Mouse (Mus musculus): ENCODE measurements around the gene Gm266. TPM values are rescaled to one million over a fixed set of nuclear protein-coding genes. Genes with fewer than 3 reads are reported as not detected.
A peak's percentile ranks its signal among the peaks of the same experiment; 100 is the strongest.

Gene Gm266
- polyA plus RNA-seq, 1 experiment from 2014 or later, result not detected

GRCm38 (mm10) chr12:111485046-111485651 lies 474 bp downstream of the Gm266 start:
- no peaks in the 10 kb centered on the region for H3K79me2 ChIP-seq (ENCODE audit: inconsistent target)
- H3K4me3 ChIP-seq (ENCODE audit: inconsistent target), result no peak overlapping the region
- H3K36me3 ChIP-seq (ENCODE audit: inconsistent target), result no peaks in the 10 kb centered on the region
- WGBS (ENCODE audit: missing documents), result 5% methylated on average over 59 of the region's 63 CpGs
- no peak overlapping the region for H3K27ac ChIP-seq

- no peaks in the 10 kb centered on the region for H3K79me2 ChIP-seq (ENCODE audit: inconsistent target)
- no peak overlapping the region for H3K4me3 ChIP-seq (ENCODE audit: inconsistent target)
- WGBS (ENCODE audit: missing documents), result 100% methylated on average over 2 of the region's 2 CpGs
- H3K36me3 ChIP-seq (ENCODE audit: inconsistent target), result no peaks in the 10 kb centered on the region
- H3K27ac ChIP-seq, result no peak overlapping the region
Measured at GRCm38 (mm10) chr12:111479917-111480316, 5.7 kb downstream of the Gm266 start.

GRCm38 (mm10) chr12:111478924-111479323 lies 6.7 kb downstream of the Gm266 start:
- 70% methylated on average over 5 of the region's 5 CpGs for WGBS (ENCODE audit: missing documents)
- H3K36me3 ChIP-seq (ENCODE audit: inconsistent target), result no peaks in the 10 kb centered on the region
- no peak overlapping the region for H3K4me3 ChIP-seq (ENCODE audit: inconsistent target)
- H3K79me2 ChIP-seq (ENCODE audit: inconsistent target), result no peaks in the 10 kb centered on the region
- no peak overlapping the region for H3K27ac ChIP-seq

- no peak overlapping the region for H3K4me3 ChIP-seq (ENCODE audit: inconsistent target)
- no peaks in the 10 kb centered on the region for H3K36me3 ChIP-seq (ENCODE audit: inconsistent target)
- H3K79me2 ChIP-seq (ENCODE audit: inconsistent target), result no peaks in the 10 kb centered on the region
- H3K27ac ChIP-seq, result no peak overlapping the region
- 76% methylated on average over 8 of the region's 8 CpGs for WGBS (ENCODE audit: missing documents)
Measured at GRCm38 (mm10) chr12:111474893-111475643, 10.6 kb downstream of the Gm266 start.

GRCm38 (mm10) chr12:111474384-111474783 lies 11.2 kb downstream of the Gm266 start:
- H3K36me3 ChIP-seq (ENCODE audit: inconsistent target), result no peaks in the 10 kb centered on the region
- WGBS (ENCODE audit: missing documents), result 100% methylated on average over 3 of the region's 3 CpGs
- H3K27ac ChIP-seq, result no peak overlapping the region
- no peaks in the 10 kb centered on the region for H3K79me2 ChIP-seq (ENCODE audit: inconsistent target)
- H3K4me3 ChIP-seq (ENCODE audit: inconsistent target), result no peak overlapping the region

GRCm38 (mm10) chr12:111472886-111473285 lies 12.7 kb downstream of the Gm266 start:
- H3K4me3 ChIP-seq (ENCODE audit: inconsistent target), result no peak overlapping the region
- H3K27ac ChIP-seq, result no peak overlapping the region
- no peaks in the 10 kb centered on the region for H3K79me2 ChIP-seq (ENCODE audit: inconsistent target)
- H3K36me3 ChIP-seq (ENCODE audit: inconsistent target), result no peaks in the 10 kb centered on the region
- WGBS (ENCODE audit: missing documents), result 91% methylated on average over 5 of the region's 5 CpGs

GRCm38 (mm10) chr12:111471721-111472120 lies 13.9 kb downstream of the Gm266 start:
- 92% methylated on average over 3 of the region's 3 CpGs for WGBS (ENCODE audit: missing documents)
- Histone ChIP-seq H3K4me3 (ENCODE audit: inconsistent target) (no peak overlapping the region), H3K36me3 (ENCODE audit: inconsistent target) (no peaks in the 10 kb centered on the region), H3K79me2 (ENCODE audit: inconsistent target) (no peaks in the 10 kb centered on the region), H3K27ac (no peak overlapping the region)

GRCm38 (mm10) chr12:111471119-111471518 lies 14.5 kb downstream of the Gm266 start:
- no peaks in the 10 kb centered on the region for H3K79me2 ChIP-seq (ENCODE audit: inconsistent target)
- no peak overlapping the region for H3K4me3 ChIP-seq (ENCODE audit: inconsistent target)
- H3K27ac ChIP-seq, result no peak overlapping the region
- WGBS (ENCODE audit: missing documents), result 27% methylated on average over 1 of the region's 1 CpGs
- no peaks in the 10 kb centered on the region for H3K36me3 ChIP-seq (ENCODE audit: inconsistent target)

GRCm38 (mm10) chr12:111469507-111469906 lies 16.1 kb downstream of the Gm266 start:
- H3K27ac ChIP-seq, result no peak overlapping the region
- 9% methylated on average over 8 of the region's 8 CpGs for WGBS (ENCODE audit: missing documents)

GRCm38 (mm10) chr12:111468206-111468605 lies 17.4 kb downstream of the Gm266 start:
- WGBS (ENCODE audit: missing documents), result 94% methylated on average over 7 of the region's 7 CpGs
- no peak overlapping the region for H3K4me3 ChIP-seq (ENCODE audit: inconsistent target)

More at GRCm38 (mm10) chr12:111469507-111469906, 16.1 kb downstream of the Gm266 start:
- H3K36me3 ChIP-seq (ENCODE audit: inconsistent target), result no peaks in the 10 kb centered on the region
- H3K4me3 ChIP-seq (ENCODE audit: inconsistent target), result no peak overlapping the region
- no peaks in the 10 kb centered on the region for H3K79me2 ChIP-seq (ENCODE audit: inconsistent target)

GRCm38 (mm10) chr12:111466369-111466768 lies 19.3 kb downstream of the Gm266 start:
- no peaks in the 10 kb centered on the region for H3K79me2 ChIP-seq (ENCODE audit: inconsistent target)
- no peaks in the 10 kb centered on the region for H3K36me3 ChIP-seq (ENCODE audit: inconsistent target)
- no peak overlapping the region for H3K4me3 ChIP-seq (ENCODE audit: inconsistent target)
- 100% methylated on average over 3 of the region's 3 CpGs for WGBS (ENCODE audit: missing documents)
- no peak overlapping the region for H3K27ac ChIP-seq

More at GRCm38 (mm10) chr12:111468206-111468605, 17.4 kb downstream of the Gm266 start:
- Histone ChIP-seq H3K27ac (no peak overlapping the region), H3K36me3 (ENCODE audit: inconsistent target) (no peaks in the 10 kb centered on the region), H3K79me2 (ENCODE audit: inconsistent target) (no peaks in the 10 kb centered on the region)

GRCm38 (mm10) chr12:111463570-111463969 lies 22.1 kb downstream of the Gm266 start:
- no peak overlapping the region for H3K27ac ChIP-seq
- WGBS (ENCODE audit: missing documents), result 97% methylated on average over 7 of the region's 7 CpGs
- no peaks in the 10 kb centered on the region for H3K79me2 ChIP-seq (ENCODE audit: inconsistent target)
- H3K4me3 ChIP-seq (ENCODE audit: inconsistent target), result no peak overlapping the region
- H3K36me3 ChIP-seq (ENCODE audit: inconsistent target), result no peaks in the 10 kb centered on the region

- no peaks in the 10 kb centered on the region for H3K79me2 ChIP-seq (ENCODE audit: inconsistent target)
- H3K4me3 ChIP-seq (ENCODE audit: inconsistent target), result no peak overlapping the region
- H3K27ac ChIP-seq, result peak overlapping the region; percentile 80
- 80% methylated on average over 1 of the region's 1 CpGs for WGBS (ENCODE audit: missing documents)
- H3K36me3 ChIP-seq (ENCODE audit: inconsistent target), result peaks cover 14% of the 10 kb centered on the region
Measured at GRCm38 (mm10) chr12:111457742-111458141, 27.9 kb downstream of the Gm266 start.

GRCm38 (mm10) chr12:111455860-111456259 lies 29.8 kb downstream of the Gm266 start:
- peaks cover 32% of the 10 kb centered on the region for H3K36me3 ChIP-seq (ENCODE audit: inconsistent target)
- WGBS (ENCODE audit: missing documents), result 55% methylated on average over 7 of the region's 8 CpGs

GRCm38 (mm10) chr12:111455311-111455846 lies 30.2 kb downstream of the Gm266 start:
- peak overlapping the region; percentile 80 for H3K27ac ChIP-seq
- H3K79me2 ChIP-seq (ENCODE audit: inconsistent target), result peaks cover 16% of the 10 kb centered on the region; the same call in 1 of the 2 replicates
- H3K36me3 ChIP-seq (ENCODE audit: inconsistent target), result peaks cover 37% of the 10 kb centered on the region
- no peak overlapping the region for H3K4me3 ChIP-seq (ENCODE audit: inconsistent target)
- 85% methylated on average over 12 of the region's 12 CpGs for WGBS (ENCODE audit: missing documents)

More at GRCm38 (mm10) chr12:111455860-111456259, 29.8 kb downstream of the Gm266 start:
- peak overlapping the region; percentile 80 for H3K27ac ChIP-seq
- peaks cover 12% of the 10 kb centered on the region; the same call in 1 of the 2 replicates for H3K79me2 ChIP-seq (ENCODE audit: inconsistent target)
- H3K4me3 ChIP-seq (ENCODE audit: inconsistent target), result no peak overlapping the region

All from macrophage (primary cell).